ENCODE assay signal across 8 mouse cellular contexts in the genomic region with DNA sequence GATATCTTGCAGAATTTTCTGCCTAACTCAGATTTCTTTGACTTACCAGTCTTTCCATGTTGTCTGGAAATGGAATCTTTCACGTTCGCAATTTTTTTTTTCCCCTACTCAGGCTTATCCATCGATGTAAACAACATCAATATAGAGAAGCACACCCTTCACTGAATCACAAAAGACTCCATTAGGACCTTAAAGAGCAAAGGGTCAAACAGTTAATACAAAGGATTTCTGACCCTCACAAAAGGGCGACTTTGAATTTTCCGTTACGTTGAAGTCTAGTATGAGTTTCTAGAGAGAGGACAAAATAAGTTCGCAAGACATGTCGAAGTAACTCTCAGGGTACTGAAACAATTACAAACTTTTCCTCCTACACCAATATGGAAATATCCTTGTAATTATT. TPM values are rescaled to one million over a fixed set of nuclear protein-coding genes. Genes with fewer than 3 reads are reported as not detected.
DNase-seq lines count a peak whose midpoint lies in the region; ATAC-seq and TF ChIP-seq lines count a peak whose summit lies in the region.

No protein-coding gene starts in this region.

- no peak for ATAC-seq in kidney, embryonic 14.5 days (ENCODE audit: low FRiP score, low TSS enrichment)
- no peak for ATAC-seq in embryonic facial prominence, embryonic 14.5 days (ENCODE audit: low read depth)
- no peak for ATAC-seq in intestine, embryonic 15.5 days
- ATAC-seq in neural tube, embryonic 12.5 days (ENCODE audit: low FRiP score, low read depth), result no peak
- ATAC-seq in cerebellum, adult (ENCODE audit: insufficient number of reproducible peaks, low FRiP score, low TSS enrichment), result no peak

- no peak for DNase-seq in kidney, adult 18-20 months
- no peak for DNase-seq in embryonic facial prominence, embryonic 14.5 days (ENCODE audit: low spot score)
- no peak for DNase-seq in gastrocnemius, adult 2 months
- no peak for DNase-seq in left cerebral cortex, postnatal 10 days (ENCODE audit: extremely low spot score in 1 of 2, low spot score in 2 of 2)

- no peaks in the 10 kb centered on the region for H3K36me3 ChIP-seq in kidney, embryonic 14.5 days (ENCODE audit: control insufficient read depth, insufficient read depth, low read length)
- H3K36me3 ChIP-seq in embryonic facial prominence, embryonic 14.5 days (ENCODE audit: control insufficient read depth, insufficient read depth, low read length), result no peaks in the 10 kb centered on the region
- H3K36me3 ChIP-seq in intestine, embryonic 15.5 days, result no peaks in the 10 kb centered on the region
- H3K36me3 ChIP-seq in neural tube, embryonic 12.5 days, result no peaks in the 10 kb centered on the region

- TF ChIP-seq CTCF in gastrocnemius, adult 2 months (IDR thresholded peaks at IDR 0.05), result no peak

- H3K4me3 ChIP-seq in kidney, embryonic 14.5 days (ENCODE audit: low read length), result peak overlapping the region; percentile 70; the same call in 1 of the 2 replicates
- H3K4me3 ChIP-seq in embryonic facial prominence, embryonic 14.5 days (ENCODE audit: low read depth, low read length), result peak overlapping the region; percentile 72
- peak overlapping the region; percentile 51; the same call in 1 of the 2 replicates for H3K4me3 ChIP-seq in intestine, embryonic 15.5 days (replicated peaks)
- H3K4me3 ChIP-seq in neural tube, embryonic 12.5 days, result peak overlapping the region; percentile 60; the same call in 1 of the 2 replicates
- H3K4me3 ChIP-seq in gastrocnemius, adult 2 months, result no peak overlapping the region; the same call in 1 of the 2 replicates

- no peaks in the 10 kb centered on the region for H3K27me3 ChIP-seq in kidney, embryonic 14.5 days (ENCODE audit: control insufficient read depth, insufficient read depth, low read length)
- no peaks in the 10 kb centered on the region for H3K27me3 ChIP-seq in embryonic facial prominence, embryonic 14.5 days (replicated peaks; ENCODE audit: control insufficient read depth, insufficient read depth, low read length)
- H3K27me3 ChIP-seq in intestine, embryonic 15.5 days (replicated peaks), result no peaks in the 10 kb centered on the region
- H3K27me3 ChIP-seq in neural tube, embryonic 12.5 days (replicated peaks), result no peaks in the 10 kb centered on the region

- intact Hi-C loops in gastrocnemius, adult 2 months (cut with DNase I), result loop anchor here (10.0 kb wide), 1 partner anchor 352 kb away; no protein-coding TSS in a partner anchor
- intact Hi-C loops in left cerebral cortex, postnatal 10 days (cut with DNase I), result loop anchor here (5.0 to 10.0 kb wide), 3 partner anchors 344 to 1142 kb away; a partner anchor contains a TSS

- H3K27ac ChIP-seq in kidney, embryonic 14.5 days (ENCODE audit: low read depth, low read length), result 0 out of 2 replicates have a peak overlapping the region, but pooled peaks have one; percentile 84
- no peak overlapping the region; the same call in 1 of the 2 replicates for H3K27ac ChIP-seq in embryonic facial prominence, embryonic 14.5 days (replicated peaks; ENCODE audit: low read depth, low read length)
- H3K27ac ChIP-seq in intestine, embryonic 15.5 days, result no peak overlapping the region
- H3K27ac ChIP-seq in neural tube, embryonic 12.5 days, result no peak overlapping the region
- no peak overlapping the region for H3K27ac ChIP-seq in gastrocnemius, adult 2 months

- H3K4me2 ChIP-seq in kidney, embryonic 14.5 days (replicated peaks; ENCODE audit: low read depth, low read length), result peak overlapping the region; percentile 75
- peak overlapping the region; percentile 84 for H3K4me2 ChIP-seq in embryonic facial prominence, embryonic 14.5 days (ENCODE audit: low read depth, low read length)
- peak overlapping the region; percentile 93 for H3K4me2 ChIP-seq in intestine, embryonic 15.5 days (replicated peaks)
- peak overlapping the region; percentile 93 for H3K4me2 ChIP-seq in neural tube, embryonic 12.5 days (replicated peaks)

- 17% methylated on average over 8 of the region's 8 CpGs for WGBS in kidney, embryonic 14.5 days
- 17% methylated on average over 8 of the region's 8 CpGs for WGBS in embryonic facial prominence, embryonic 14.5 days
- 40% methylated on average over 8 of the region's 8 CpGs for WGBS in intestine, embryonic 15.5 days
- WGBS in neural tube, embryonic 12.5 days, result 5% methylated on average over 8 of the region's 8 CpGs

- H3K9me3 ChIP-seq in kidney, embryonic 14.5 days (ENCODE audit: control insufficient read depth, low read length), result no peaks in the 10 kb centered on the region
- no peaks in the 10 kb centered on the region for H3K9me3 ChIP-seq in embryonic facial prominence, embryonic 14.5 days (ENCODE audit: control insufficient read depth, low read length)
- no peaks in the 10 kb centered on the region for H3K9me3 ChIP-seq in intestine, embryonic 15.5 days
- H3K9me3 ChIP-seq in neural tube, embryonic 12.5 days, result no peaks in the 10 kb centered on the region

- H3K9ac ChIP-seq in kidney, embryonic 14.5 days (ENCODE audit: low read depth, low read length), result peak overlapping the region; percentile 80; the same call in 1 of the 2 replicates
- H3K9ac ChIP-seq in embryonic facial prominence, embryonic 14.5 days (ENCODE audit: low read depth, low read length), result peak overlapping the region; percentile 92
- H3K9ac ChIP-seq in intestine, embryonic 15.5 days, result no peak overlapping the region
- no peak overlapping the region for H3K9ac ChIP-seq in neural tube, embryonic 12.5 days

- H3K4me1 ChIP-seq in kidney, embryonic 14.5 days (ENCODE audit: control insufficient read depth, insufficient read depth, low read length), result peaks cover 3% of the 10 kb centered on the region; the same call in 1 of the 2 replicates
- H3K4me1 ChIP-seq in embryonic facial prominence, embryonic 14.5 days (ENCODE audit: control insufficient read depth, insufficient read depth, low read length), result peaks cover 12% of the 10 kb centered on the region
- H3K4me1 ChIP-seq in intestine, embryonic 15.5 days (replicated peaks), result peaks cover 9% of the 10 kb centered on the region; the same call in 1 of the 2 replicates
- H3K4me1 ChIP-seq in neural tube, embryonic 12.5 days, result peaks cover 16% of the 10 kb centered on the region

RNA-seq across cellular contexts. Expression of a gene that starts 0.9 kb away (rescaled TPM):
- 121 and 124 TPM in 2 replicates for polyA plus RNA-seq in kidney, embryonic 14.5 days (2014; fragmentation: Nextera tagmentation; extraction: Ambion mirVana)
- polyA plus RNA-seq in embryonic facial prominence, embryonic 14.5 days (2014; fragmentation: Nextera tagmentation; extraction: Ambion mirVana), result 115 and 134 TPM in 2 replicates
- 25.8 and 30.9 TPM in 2 replicates for polyA plus RNA-seq in intestine, embryonic 15.5 days (2015; fragmentation: Nextera tagmentation; extraction: Ambion mirVana)
- 36.3 and 47.3 TPM in 2 replicates for polyA plus RNA-seq in neural tube, embryonic 12.5 days (2016; fragmentation: Nextera tagmentation; extraction: Ambion mirVana)
- total RNA-seq in gastrocnemius, adult 2 months (2021), result 1 to 10 TPM; 3.1 to 5.7 TPM
- total RNA-seq in left cerebral cortex, postnatal 10 days (2021), result 10 to 100 TPM; 37.0 to 41.0 TPM

Comparison
In these comparisons a context has a peak if more than half of its experiments do, and no peak if none do; other contexts are left out.
1. H3K9ac ChIP-seq: peak in kidney, embryonic 14.5 days (single experiment) and embryonic facial prominence, embryonic 14.5 days (single experiment); none in intestine, embryonic 15.5 days (single experiment) and neural tube, embryonic 12.5 days (single experiment).
2. Peak in every context shown above with its lines, with median percentiles within 50 percentile points of each other: H3K4me2 ChIP-seq.